Mouse (Mus musculus) olfactory bulb, adult 2 months (tissue): ENCODE results near the gene Npr2. TPM values are rescaled to one million over a fixed set of nuclear protein-coding genes. Genes with fewer than 3 reads are reported as not detected.
"Not testable (repeated sequence)": the region's sequence is repeated elsewhere in the genome, so short reads cannot be mapped to it uniquely, and the experiment has no call there.

Experiments used
- H3K27ac ChIP-seq: fragments of 200-500 bp; 2 replicates; pipeline ENCODE4 v1.5.1; 2012; ENCODE audit warnings: low read depth, low read length; ENCODE audit not compliant: insufficient read depth
- H3K4me1 ChIP-seq: fragments of 200-500 bp; 2 replicates; pipeline ENCODE4 v1.6.1; 2012; ENCODE audit warnings: low read length; ENCODE audit not compliant: control insufficient read depth, insufficient read depth
- H3K4me3 ChIP-seq: fragments of 200-500 bp; 2 replicates; pipeline ENCODE4 v1.5.1; 2012; ENCODE audit warnings: mild to moderate bottlenecking, low read depth, low read length, moderate library complexity; ENCODE audit not compliant: insufficient read depth
- CTCF ChIP-seq: fragments of 200-500 bp; IDR thresholded peaks from 2 replicates; pipeline ENCODE4 v1.5.1; 2012; ENCODE audit warnings: low read depth, mild to moderate bottlenecking, low read length, moderate library complexity; ENCODE audit not compliant: insufficient read depth
- POLR2A ChIP-seq: fragments of 200-500 bp; IDR thresholded peaks from 2 replicates; pipeline ENCODE4 v1.6.1; 2012; ENCODE audit warnings: mild to moderate bottlenecking, low read depth, low read length, moderate library complexity; ENCODE audit not compliant: insufficient read depth
- WGBS: fragments of 180-500 bp; shearing (Covaris S2); methylation state at CpG from one replicate; pipeline ENCODE4 v1.1.7; 2018; 5-methylcytosine and 5-hydroxymethylcytosine counted together
- polyA plus RNA-seq: library from polyadenylated mRNA; stranded (reverse); fragments of >200 nt; gene quantifications from 2 replicates; pipeline ENCODE4 v1.2.4, GENCODE M21; 2012; ENCODE audit warnings: low replicate concordance; ENCODE audit not compliant: missing spikeins, insufficient read depth, insufficient read length

Gene Npr2
- polyA plus RNA-seq, 1 experiment: not detected

DNA sequence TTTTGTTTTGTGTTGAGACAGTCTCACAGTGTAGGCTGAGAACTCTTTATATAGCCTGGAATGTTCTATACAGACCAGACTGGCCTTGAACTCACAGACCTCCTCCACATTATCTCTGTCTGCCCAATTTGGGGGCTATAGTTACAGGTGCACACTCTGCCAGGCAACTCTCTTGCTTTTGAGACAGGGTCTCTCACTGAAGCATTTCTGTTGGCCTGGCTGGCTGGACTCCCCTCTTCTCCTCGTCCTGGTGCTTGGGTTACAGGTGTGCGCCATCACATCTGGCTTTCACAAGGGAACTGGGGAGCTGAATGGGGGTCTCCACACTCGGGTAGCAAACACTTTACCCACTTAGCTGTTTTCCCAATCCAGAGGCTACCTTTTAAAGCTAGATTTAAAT is 39.8 kb upstream of the Npr2 start:
- H3K4me3 ChIP-seq: no peak overlapping the region
- 78% methylated on average over 3 of the region's 3 CpGs for WGBS
- no peak overlapping the region for H3K27ac ChIP-seq
- TF ChIP-seq POLR2A (no peak), CTCF (no peak)
- no peaks in the 10 kb centered on the region for H3K4me1 ChIP-seq

GRCm38 (mm10) chr4:43593453-43593852 is 38.3 kb upstream of the Npr2 start:
- 63% methylated on average over 3 of the region's 3 CpGs for WGBS
- Histone ChIP-seq H3K4me1 (no peaks in the 10 kb centered on the region), H3K4me3 (no peak overlapping the region), H3K27ac (no peak overlapping the region)
- TF ChIP-seq CTCF (no peak), POLR2A (no peak)

DNA sequence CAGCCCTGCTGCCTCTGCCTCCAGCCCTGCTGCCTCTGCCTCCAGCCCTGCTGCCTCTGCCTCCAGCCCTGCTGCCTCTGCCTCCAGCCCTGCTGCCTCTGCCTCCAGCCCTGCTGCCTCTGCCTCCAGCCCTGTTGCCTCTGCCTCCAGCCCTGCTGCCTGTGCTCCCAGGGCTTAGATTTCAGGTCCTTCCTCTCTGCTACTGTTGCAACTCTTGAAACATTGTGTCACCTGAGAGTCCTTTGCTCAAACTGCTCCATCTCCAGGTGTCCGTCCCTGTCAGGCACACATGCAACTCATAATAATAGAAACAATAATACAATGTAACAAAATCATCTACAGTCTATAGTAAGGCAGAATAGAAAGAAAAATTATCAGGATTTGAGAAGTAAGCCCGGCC is 35.1 kb upstream of the Npr2 start:
- WGBS: 83% methylated on average over 2 of the region's 2 CpGs
- H3K4me3 ChIP-seq, H3K4me1 ChIP-seq, H3K27ac ChIP-seq: not testable (repeated sequence)

DNA sequence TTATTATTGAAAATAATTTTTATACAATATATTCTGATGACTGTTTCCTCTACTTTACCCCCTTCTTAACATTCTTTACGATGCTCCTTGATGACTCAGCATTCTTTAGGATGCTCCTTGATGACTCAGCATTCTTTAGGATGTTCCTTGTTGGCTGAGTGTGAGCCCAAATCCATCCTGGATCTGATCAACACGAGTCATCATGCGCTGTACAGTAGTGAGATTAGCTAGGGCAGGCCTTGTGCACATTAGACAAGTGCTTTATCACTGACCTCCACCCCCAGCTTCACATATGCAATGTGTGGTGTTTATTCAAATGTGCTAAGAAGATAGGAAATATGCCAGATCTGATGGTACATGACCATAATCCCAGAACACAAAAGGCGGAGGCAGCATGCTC is 33.5 kb upstream of the Npr2 start:
- WGBS: 84% methylated on average over 4 of the region's 4 CpGs
- no peaks in the 10 kb centered on the region for H3K4me1 ChIP-seq
- H3K4me3 ChIP-seq: no peak overlapping the region
- H3K27ac ChIP-seq: no peak overlapping the region
- TF ChIP-seq CTCF: no peak

DNA sequence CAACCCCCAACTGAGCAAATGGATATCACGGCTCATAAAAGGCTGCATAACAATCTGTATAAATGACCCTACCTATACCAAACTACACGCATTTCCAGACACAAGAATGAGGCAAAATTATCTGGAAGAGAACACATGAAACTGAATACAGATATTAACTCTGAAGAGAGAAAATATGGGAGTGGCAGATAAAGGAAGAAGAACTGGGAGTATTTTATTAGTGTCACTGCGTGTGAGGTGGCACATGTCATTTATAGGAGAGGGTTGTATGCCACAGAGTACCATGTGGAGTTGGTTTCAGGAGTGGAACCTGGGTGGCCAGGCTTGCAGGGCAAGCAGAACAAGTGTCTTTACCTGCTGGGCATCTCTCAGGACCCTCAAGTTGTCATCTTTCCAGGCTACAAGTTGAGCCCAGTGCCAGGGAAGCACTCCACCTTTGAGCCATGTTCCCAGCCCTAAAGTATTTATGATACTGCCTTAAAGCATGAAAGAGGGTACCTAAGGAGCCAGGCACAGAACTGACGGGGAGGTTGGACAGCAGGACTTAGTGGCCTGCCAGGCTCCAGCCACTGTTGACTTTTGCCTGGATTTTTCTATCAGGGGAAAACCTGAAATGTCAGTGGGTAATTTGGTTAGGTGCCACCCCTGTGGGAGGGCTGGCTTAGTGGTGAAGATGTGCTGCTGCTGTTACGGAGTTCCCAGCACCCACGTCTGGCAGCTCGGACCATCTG is 32.9 kb upstream of the Npr2 start:
- no peak overlapping the region for H3K4me3 ChIP-seq
- no peak overlapping the region for H3K27ac ChIP-seq
- WGBS: 92% methylated on average over 7 of the region's 7 CpGs
- no peak for TF ChIP-seq CTCF
- TF ChIP-seq POLR2A: no peak
- no peaks in the 10 kb centered on the region for H3K4me1 ChIP-seq

DNA sequence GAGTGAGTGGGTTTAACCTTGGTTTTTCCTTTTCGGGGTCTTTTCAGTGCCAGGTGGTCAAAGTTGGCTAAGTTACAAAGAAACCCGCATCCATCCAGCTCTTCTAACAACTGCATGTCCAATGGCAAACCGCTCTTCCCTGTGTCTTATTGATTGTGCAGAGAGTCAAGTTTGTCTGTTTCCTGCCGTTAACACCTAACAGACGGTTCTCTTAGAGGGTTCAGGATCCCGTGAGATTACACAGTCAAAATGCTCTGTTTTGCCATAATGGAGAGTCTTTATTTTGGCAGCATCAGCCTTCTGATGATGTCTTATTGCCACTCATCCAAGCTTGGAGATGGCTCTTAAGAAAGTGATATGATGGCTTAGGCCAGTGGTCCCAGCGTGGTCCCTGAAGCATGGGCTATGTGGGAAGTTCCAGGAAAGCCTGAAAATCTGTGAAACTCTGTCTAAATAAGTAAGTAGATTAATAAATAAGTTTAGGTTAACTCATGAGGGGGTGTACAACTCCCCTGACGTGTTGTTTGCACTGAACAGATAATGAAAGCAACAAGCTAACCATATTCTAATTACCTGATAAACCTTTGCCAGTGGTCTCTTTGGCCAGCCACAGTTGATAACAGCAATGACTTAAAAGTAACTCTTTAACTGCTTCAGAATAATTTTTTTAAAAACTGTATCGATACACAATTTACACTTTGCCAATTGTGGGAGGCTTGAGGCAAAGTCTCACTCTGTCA is 31.4 kb upstream of the Npr2 start:
- Histone ChIP-seq H3K4me3 (no peak overlapping the region), H3K4me1 (no peaks in the 10 kb centered on the region), H3K27ac (no peak overlapping the region)
- TF ChIP-seq CTCF (no peak), POLR2A (no peak)
- WGBS: 79% methylated on average over 9 of the region's 9 CpGs

GRCm38 (mm10) chr4:43604099-43604498 is 27.6 kb upstream of the Npr2 start:
- Histone ChIP-seq H3K4me3 (no peak overlapping the region), H3K4me1 (no peaks in the 10 kb centered on the region), H3K27ac (no peak overlapping the region)
- 58% methylated on average over 3 of the region's 3 CpGs for WGBS
- TF ChIP-seq CTCF (no peak), POLR2A (no peak)

GRCm38 (mm10) chr4:43604751-43605685 is 26.7 kb upstream of the Npr2 start:
- H3K4me3 ChIP-seq: no peak overlapping the region
- 73% methylated on average over 9 of the region's 9 CpGs for WGBS
- H3K4me1 ChIP-seq: no peaks in the 10 kb centered on the region
- TF ChIP-seq POLR2A: no peak
- no peak overlapping the region for H3K27ac ChIP-seq

DNA sequence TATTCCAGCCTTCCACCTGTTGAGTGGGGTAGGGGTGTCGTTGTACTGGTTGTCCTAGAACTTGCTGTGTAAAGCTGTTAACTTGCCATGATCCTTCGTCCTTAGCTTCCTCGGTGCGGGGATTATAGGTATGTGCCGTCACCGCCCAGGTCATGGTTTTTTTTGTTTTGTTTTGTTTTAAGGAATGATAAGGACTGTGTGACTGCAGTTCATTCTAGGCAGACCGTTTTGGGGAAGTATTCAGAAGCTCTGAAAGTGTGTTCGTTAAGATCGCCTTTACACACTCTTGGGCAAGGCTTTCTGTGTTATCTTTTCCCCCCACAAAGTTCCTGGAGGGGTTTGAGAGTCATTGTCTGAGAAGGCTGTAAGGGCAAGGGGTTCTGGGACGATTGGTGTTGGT is 19.2 kb upstream of the Npr2 start:
- no peak overlapping the region for H3K4me3 ChIP-seq
- 62% methylated on average over 10 of the region's 10 CpGs for WGBS
- no peak for TF ChIP-seq CTCF
- no peak for TF ChIP-seq POLR2A

More for the DNA sequence above, 19.2 kb upstream of the Npr2 start:
- Histone ChIP-seq H3K4me1 (no peaks in the 10 kb centered on the region), H3K27ac (no peak overlapping the region)
